ENCODE assay signal across 11 mouse cellular contexts in the genomic region with DNA sequence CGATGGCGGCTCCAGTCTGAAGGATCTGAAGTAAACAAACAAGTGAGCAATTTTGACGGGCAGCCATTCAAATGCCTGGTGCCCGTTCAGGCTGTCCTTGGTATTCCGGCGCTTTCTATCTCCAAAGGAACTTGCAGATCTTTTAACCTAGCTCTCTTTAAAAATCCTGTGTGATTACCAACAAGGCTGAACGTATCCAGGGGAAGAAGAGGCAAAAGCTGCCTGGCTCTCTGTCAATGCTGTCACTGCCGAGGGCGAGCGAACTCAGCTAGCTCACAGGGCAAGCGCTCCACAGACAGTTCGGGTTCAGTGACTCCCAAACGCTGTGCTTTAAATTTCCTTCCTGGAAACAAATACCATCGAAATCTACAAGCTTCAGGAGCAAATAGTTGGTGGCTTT.
DNase-seq lines count a peak whose midpoint lies in the region; ATAC-seq and TF ChIP-seq lines count a peak whose summit lies in the region.
"Had no signal": no experiment of that assay in that cellular context is flagged by ENCODE, and none has a peak within 500 bp of the region (broad histone marks: within the 10 kb centered on the region; RNA-seq: fewer than 3 reads in every experiment).

No protein-coding gene starts in this region.

- H3K9me3 ChIP-seq in kidney, embryonic 14.5 days (ENCODE audit: control insufficient read depth, low read length): no peaks in the 10 kb centered on the region
- no peaks in the 10 kb centered on the region for H3K9me3 ChIP-seq in kidney, embryonic 16.5 days (ENCODE audit: low read length)
- no peaks in the 10 kb centered on the region for H3K9me3 ChIP-seq in midbrain, embryonic 13.5 days

- no peak overlapping the region for H3K27ac ChIP-seq in kidney, embryonic 14.5 days (ENCODE audit: low read depth, low read length)
- peak overlapping the region; percentile 40; the same call in 1 of the 2 replicates for H3K27ac ChIP-seq in testis, adult 2 months (ENCODE audit: control insufficient read depth, insufficient read depth, low read depth, low read length)
- peak overlapping the region; percentile 59 for H3K27ac ChIP-seq in kidney, embryonic 16.5 days (ENCODE audit: low read length)
- no peak overlapping the region for H3K27ac ChIP-seq in midbrain, embryonic 13.5 days
- H3K27ac ChIP-seq: macrophage had no signal

- H3K9ac ChIP-seq in kidney, embryonic 14.5 days (ENCODE audit: low read depth, low read length): no peak overlapping the region
- peak overlapping the region; percentile 36; the same call in 1 of the 2 replicates for H3K9ac ChIP-seq in kidney, embryonic 16.5 days (replicated peaks; ENCODE audit: low read length)
- H3K9ac ChIP-seq in midbrain, embryonic 13.5 days (replicated peaks): no peak overlapping the region

- H3K36me3 ChIP-seq in kidney, embryonic 14.5 days (ENCODE audit: control insufficient read depth, insufficient read depth, low read length): peaks cover 5% of the 10 kb centered on the region; the same call in 1 of the 2 replicates
- no peaks in the 10 kb centered on the region for H3K36me3 ChIP-seq in testis, adult 2 months (ENCODE audit: control insufficient read depth, insufficient read depth, low read length)
- H3K36me3 ChIP-seq in kidney, embryonic 16.5 days (ENCODE audit: insufficient read depth, low read length): peaks cover 11% of the 10 kb centered on the region; the same call in 1 of the 2 replicates
- no peaks in the 10 kb centered on the region for H3K36me3 ChIP-seq in midbrain, embryonic 13.5 days

- TF ChIP-seq CTCF in testis, adult 2 months (IDR thresholded peaks at IDR 0.05; ENCODE audit: control insufficient read depth, insufficient read depth, insufficient replicate concordance, low read depth, low read length): no peak

- no peak overlapping the region for H3K4me3 ChIP-seq in kidney, embryonic 14.5 days (ENCODE audit: low read length)
- H3K4me3 ChIP-seq in testis, adult 2 months (ENCODE audit: control insufficient read depth, low read depth, low read length): no peak overlapping the region
- no peak overlapping the region for H3K4me3 ChIP-seq in kidney, embryonic 16.5 days (ENCODE audit: low read length)
- no peak overlapping the region for H3K4me3 ChIP-seq in midbrain, embryonic 13.5 days (replicated peaks)

- H3K27me3 ChIP-seq in kidney, embryonic 14.5 days (ENCODE audit: control insufficient read depth, insufficient read depth, low read length): no peaks in the 10 kb centered on the region
- H3K27me3 ChIP-seq in testis, adult 2 months (ENCODE audit: control insufficient read depth, insufficient read depth, low read length): no peaks in the 10 kb centered on the region
- no peaks in the 10 kb centered on the region for H3K27me3 ChIP-seq in kidney, embryonic 16.5 days (ENCODE audit: insufficient read depth, low read length)
- no peaks in the 10 kb centered on the region for H3K27me3 ChIP-seq in midbrain, embryonic 13.5 days

- WGBS in kidney, embryonic 14.5 days: 51% methylated on average over 14 of the region's 14 CpGs
- 43% methylated on average over 14 of the region's 14 CpGs for WGBS in kidney, embryonic 16.5 days
- WGBS in midbrain, embryonic 13.5 days: 67% methylated on average over 14 of the region's 14 CpGs

- no peak overlapping the region for H3K4me2 ChIP-seq in kidney, embryonic 14.5 days (replicated peaks; ENCODE audit: low read depth, low read length)
- peak overlapping the region; percentile 32 for H3K4me2 ChIP-seq in kidney, embryonic 16.5 days (replicated peaks; ENCODE audit: low read depth, low read length)
- H3K4me2 ChIP-seq in midbrain, embryonic 13.5 days (replicated peaks): no peak overlapping the region

- H3K4me1 ChIP-seq in kidney, embryonic 14.5 days (ENCODE audit: control insufficient read depth, insufficient read depth, low read length): peaks cover 20% of the 10 kb centered on the region
- H3K4me1 ChIP-seq in testis, adult 2 months (ENCODE audit: control insufficient read depth, insufficient read depth, low read length): no peaks in the 10 kb centered on the region; the same call in 1 of the 2 replicates
- H3K4me1 ChIP-seq in kidney, embryonic 16.5 days (ENCODE audit: insufficient read depth, low read length): peaks cover 69% of the 10 kb centered on the region
- H3K4me1 ChIP-seq in midbrain, embryonic 13.5 days (replicated peaks): peaks cover 5% of the 10 kb centered on the region

- ATAC-seq in kidney, embryonic 14.5 days (ENCODE audit: low FRiP score, low TSS enrichment): no peak
- no peak for ATAC-seq in kidney, embryonic 16.5 days (ENCODE audit: low FRiP score, low TSS enrichment)
- ATAC-seq in midbrain, embryonic 13.5 days: no peak
- ATAC-seq: activated CD4-positive, CD25-positive, alpha-beta regulatory T cell, adult 4 months had no signal

- no peak for TF ChIP-seq POLR2A in testis, adult 2 months (IDR thresholded peaks at IDR 0.05; ENCODE audit: control insufficient read depth, low read depth, low read length)

- peak; percentile 67 for DNase-seq in kidney, adult 11 months
- no peak for DNase-seq in testis, postnatal 14 days (ENCODE audit: low spot score)
- no peak for DNase-seq in right cerebral cortex, postnatal 14 days
- DNase-seq: spleen, adult 18-20 months; thymus, postnatal 4 days had no signal

Comparison
In these comparisons a context has a peak if more than half of its experiments do, and no peak if none do; other contexts are left out.
1. H3K27ac ChIP-seq: peak in testis, adult 2 months (single experiment) and kidney, embryonic 16.5 days (single experiment); none in kidney, embryonic 14.5 days (single experiment) and midbrain, embryonic 13.5 days (single experiment).